Mouse (Mus musculus) neural tube, embryonic 14.5 days (tissue): ENCODE measurements at regions not wholly inside any gene's neighbourhood (a gene's known extent, or its start where the extent isn't known, plus 50 kb on each side); places are given as distances from the start of the nearest gene placed in this dataset.

Source experiments
- ATAC-seq: fragments of 200-750 bp; cut with Nextera tagmentation; 2 replicates; pipeline ENCODE4 v1.8.0; 2017; ENCODE audit warnings: low read depth, mild to moderate bottlenecking, moderate TSS enrichment, moderate library complexity
- H3K27ac ChIP-seq: fragments of 300-500 bp; sonication (generic); 2 replicates; pipeline ENCODE4 v1.5.1; 2014; ENCODE audit warnings: low read depth, mild to moderate bottlenecking, control low read depth, low read length, moderate library complexity, mixed read lengths
- H3K27me3 ChIP-seq: fragments of 300-500 bp; sonication (generic); 2 replicates; pipeline ENCODE4 v1.6.1; 2014; ENCODE audit warnings: low read length; ENCODE audit not compliant: control insufficient read depth, insufficient read depth
- H3K36me3 ChIP-seq: fragments of 300-500 bp; sonication (generic); 2 replicates; pipeline ENCODE4 v1.6.1; 2014; ENCODE audit warnings: low read length, mixed read lengths; ENCODE audit not compliant: control insufficient read depth, insufficient read depth
- H3K4me1 ChIP-seq: fragments of 300-500 bp; sonication (generic); 2 replicates; pipeline ENCODE4 v1.6.1; 2014; ENCODE audit warnings: low read length; ENCODE audit not compliant: control insufficient read depth, insufficient read depth
- H3K4me2 ChIP-seq: fragments of 300-500 bp; sonication (generic); 2 replicates; pipeline ENCODE4 v1.6.1; 2014; ENCODE audit warnings: mild to moderate bottlenecking, low read depth, low read length, control low read depth
- H3K4me3 ChIP-seq: fragments of 300-500 bp; sonication (generic); 2 replicates; pipeline ENCODE4 v1.5.1; 2014; ENCODE audit warnings: low read depth, low read length, control low read depth, mixed read lengths
- H3K9ac ChIP-seq: fragments of 300-500 bp; sonication (generic); replicated peaks from 2 replicates; pipeline ENCODE4 v1.6.1; 2014; ENCODE audit warnings: low read depth, mild to moderate bottlenecking, control low read depth, low read length, mixed read lengths
- H3K9me3 ChIP-seq: fragments of 300-500 bp; sonication (generic); 2 replicates; pipeline ENCODE4 v1.6.1; 2016; ENCODE audit warnings: low read length; ENCODE audit not compliant: control insufficient read depth
- WGBS: fragments of 180-500 bp; shearing (Covaris S2); extraction: QIAGEN DNeasy Blood & Tissue Kit; methylation state at CpG from one replicate; pipeline ENCODE4 v1.1.7; 2014; 5-methylcytosine and 5-hydroxymethylcytosine counted together

GRCm38 (mm10) chr17:14610791-14611522 lies 83.1 kb downstream of the Thbs2 start:
- no peak overlapping the region for H3K9ac ChIP-seq

GRCm38 (mm10) chr17:14608845-14609244 lies 85.2 kb downstream of the Thbs2 start:
- no peak overlapping the region for H3K9ac ChIP-seq
- 90% methylated on average over 4 of the region's 4 CpGs for WGBS
- no peak for ATAC-seq
- H3K4me3 ChIP-seq = no peak overlapping the region
- no peaks in the 10 kb centered on the region for H3K27me3 ChIP-seq
- no peaks in the 10 kb centered on the region for H3K9me3 ChIP-seq
- no peak overlapping the region for H3K4me2 ChIP-seq
- H3K4me1 ChIP-seq = no peaks in the 10 kb centered on the region
- no peaks in the 10 kb centered on the region for H3K36me3 ChIP-seq
- no peak overlapping the region for H3K27ac ChIP-seq

More at GRCm38 (mm10) chr17:14610791-14611522, 83.1 kb downstream of the Thbs2 start:
- Histone ChIP-seq H3K4me1 (no peaks in the 10 kb centered on the region), H3K4me3 (no peak overlapping the region), H3K27me3 (no peaks in the 10 kb centered on the region), H3K27ac (no peak overlapping the region), H3K9me3 (no peaks in the 10 kb centered on the region), H3K36me3 (no peaks in the 10 kb centered on the region), H3K4me2 (no peak overlapping the region)
- WGBS = 91% methylated on average over 4 of the region's 4 CpGs
- no peak for ATAC-seq

- 79% methylated on average over 5 of the region's 5 CpGs for WGBS
Observed at GRCm38 (mm10) chr17:14606356-14606989, 87.6 kb downstream of the Thbs2 start.

GRCm38 (mm10) chr17:14599681-14600080 lies 94.4 kb downstream of the Thbs2 start:
- Histone ChIP-seq H3K27me3 (no peaks in the 10 kb centered on the region), H3K27ac (no peak overlapping the region), H3K9me3 (no peaks in the 10 kb centered on the region), H3K4me2 (no peak overlapping the region), H3K4me3 (no peak overlapping the region), H3K4me1 (no peaks in the 10 kb centered on the region), H3K36me3 (no peaks in the 10 kb centered on the region), H3K9ac (no peak overlapping the region)
- no peak for ATAC-seq
- 77% methylated on average over 10 of the region's 10 CpGs for WGBS

More at GRCm38 (mm10) chr17:14606356-14606989, 87.6 kb downstream of the Thbs2 start:
- Histone ChIP-seq H3K4me3 (no peak overlapping the region), H3K36me3 (no peaks in the 10 kb centered on the region), H3K4me2 (no peak overlapping the region), H3K27me3 (no peaks in the 10 kb centered on the region), H3K27ac (no peak overlapping the region), H3K9ac (no peak overlapping the region), H3K4me1 (no peaks in the 10 kb centered on the region), H3K9me3 (no peaks in the 10 kb centered on the region)
- no peak for ATAC-seq

DNA sequence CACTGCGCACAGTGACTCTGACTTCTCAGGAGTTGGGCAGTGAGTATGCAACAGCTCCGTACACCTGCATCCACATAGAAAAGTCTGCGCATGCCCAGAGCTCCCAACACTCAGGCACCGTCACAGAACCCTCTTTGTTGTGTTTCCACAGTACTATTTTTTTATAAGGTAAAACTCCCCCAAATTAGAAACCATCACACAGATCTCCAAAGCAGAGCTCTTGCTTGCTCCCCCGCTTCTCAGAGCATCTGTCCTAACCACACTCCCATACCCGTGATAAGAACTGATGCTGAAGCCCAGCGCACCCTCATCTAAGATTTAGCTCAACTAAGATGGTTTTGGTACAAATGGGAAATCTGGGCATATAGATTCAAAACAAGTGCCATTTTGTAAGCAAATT lies 97.6 kb downstream of the Thbs2 start:
- WGBS = 93% methylated on average over 7 of the region's 7 CpGs
- no peak overlapping the region for H3K27ac ChIP-seq
- ATAC-seq = no peak
- H3K4me3 ChIP-seq = no peak overlapping the region
- H3K9me3 ChIP-seq = no peaks in the 10 kb centered on the region
- no peaks in the 10 kb centered on the region for H3K4me1 ChIP-seq
- H3K27me3 ChIP-seq = no peaks in the 10 kb centered on the region
- H3K9ac ChIP-seq = no peak overlapping the region
- no peaks in the 10 kb centered on the region for H3K36me3 ChIP-seq
- no peak overlapping the region for H3K4me2 ChIP-seq

- Histone ChIP-seq H3K9ac (no peak overlapping the region), H3K36me3 (no peaks in the 10 kb centered on the region), H3K4me3 (no peak overlapping the region), H3K9me3 (no peaks in the 10 kb centered on the region), H3K4me1 (no peaks in the 10 kb centered on the region), H3K27me3 (no peaks in the 10 kb centered on the region), H3K4me2 (no peak overlapping the region), H3K27ac (no peak overlapping the region)
- ATAC-seq = no peak
- WGBS = 83% methylated on average over 7 of the region's 7 CpGs
Observed at GRCm38 (mm10) chr17:14595525-14595924, 98.5 kb downstream of the Thbs2 start.

GRCm38 (mm10) chr17:14588086-14588817 lies 105.8 kb downstream of the Thbs2 start:
- Histone ChIP-seq H3K27me3 (no peaks in the 10 kb centered on the region), H3K9me3 (no peaks in the 10 kb centered on the region), H3K9ac (no peak overlapping the region), H3K27ac (no peak overlapping the region), H3K4me1 (no peaks in the 10 kb centered on the region), H3K36me3 (no peaks in the 10 kb centered on the region), H3K4me2 (no peak overlapping the region), H3K4me3 (no peak overlapping the region)
- WGBS = 90% methylated on average over 12 of the region's 12 CpGs
- ATAC-seq = no peak

GRCm38 (mm10) chr17:14579671-14580070 lies 114.4 kb downstream of the Thbs2 start:
- Histone ChIP-seq H3K36me3 (no peaks in the 10 kb centered on the region), H3K4me3 (no peak overlapping the region), H3K27me3 (no peaks in the 10 kb centered on the region), H3K27ac (no peak overlapping the region), H3K9ac (no peak overlapping the region), H3K9me3 (no peaks in the 10 kb centered on the region), H3K4me2 (no peak overlapping the region), H3K4me1 (no peaks in the 10 kb centered on the region)
- ATAC-seq = no peak
- 85% methylated on average over 3 of the region's 3 CpGs for WGBS

DNA sequence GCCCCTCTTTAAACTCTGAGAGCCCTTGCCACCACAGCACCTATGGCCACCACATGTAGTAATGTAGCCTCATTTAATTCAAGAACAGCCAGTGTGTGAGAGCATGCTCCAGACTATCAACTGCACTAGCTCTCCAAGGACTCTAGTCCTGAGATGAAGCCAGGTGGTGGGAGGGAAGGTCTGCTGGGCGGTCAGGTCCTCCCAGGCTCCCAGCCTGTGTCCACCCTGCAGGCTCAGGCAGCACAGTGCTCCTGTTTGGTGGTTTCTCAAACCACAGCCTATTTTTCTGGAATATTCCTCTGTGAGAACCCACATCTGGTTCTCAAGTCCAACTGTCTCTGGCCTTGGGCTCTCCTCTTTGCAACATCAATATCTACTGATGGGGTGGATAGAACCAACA lies 115.3 kb downstream of the Thbs2 start:
- H3K27me3 ChIP-seq = no peaks in the 10 kb centered on the region
- no peaks in the 10 kb centered on the region for H3K36me3 ChIP-seq
- H3K27ac ChIP-seq = no peak overlapping the region
- no peak overlapping the region for H3K4me2 ChIP-seq
- no peaks in the 10 kb centered on the region for H3K9me3 ChIP-seq
- no peaks in the 10 kb centered on the region for H3K4me1 ChIP-seq
- no peak for ATAC-seq
- H3K9ac ChIP-seq = no peak overlapping the region
- H3K4me3 ChIP-seq = no peak overlapping the region
- WGBS = 95% methylated on average over 1 of the region's 1 CpGs
